Mouse (Mus musculus): ENCODE measurements around the gene B4galnt3. TPM values are rescaled to one million over a fixed set of nuclear protein-coding genes. Genes with fewer than 3 reads are reported as not detected.
A peak's percentile ranks its signal among the peaks of the same experiment; 100 is the strongest.

Gene B4galnt3
- polyA plus RNA-seq, 1 experiment from 2014 or later, result 0.47 TPM

GRCm38 (mm10) chr6:120190912-120191311, 103.4 kb downstream of the B4galnt3 start:
- ATAC-seq (replicated peaks; ENCODE audit: low FRiP score, low TSS enrichment, low read depth), result no peak
- Histone ChIP-seq H3K9me3 (ENCODE audit: control insufficient read depth, low read length) (no peaks in the 10 kb centered on the region), H3K4me1 (replicated peaks; ENCODE audit: control insufficient read depth, insufficient read depth, low read length) (peaks cover 16% of the 10 kb centered on the region; the same call in 1 of the 2 replicates), H3K4me3 (ENCODE audit: low read depth, low read length) (no peak overlapping the region), H3K27me3 (replicated peaks; ENCODE audit: control insufficient read depth, insufficient read depth, low read length) (no peaks in the 10 kb centered on the region), H3K9ac (ENCODE audit: low read length) (no peak overlapping the region), H3K27ac (ENCODE audit: low read depth) (no peak overlapping the region), H3K4me2 (ENCODE audit: low read length) (no peak overlapping the region), H3K36me3 (ENCODE audit: control insufficient read depth, insufficient read depth, low read length) (no peaks in the 10 kb centered on the region)
- 28% methylated on average over 4 of the region's 4 CpGs for WGBS
- DNase-seq (ENCODE audit: low spot score), result no peak

GRCm38 (mm10) chr6:120190365-120190764, 104.0 kb downstream of the B4galnt3 start:
- H3K27me3 ChIP-seq (replicated peaks; ENCODE audit: control insufficient read depth, insufficient read depth, low read length), result no peaks in the 10 kb centered on the region
- 93% methylated on average over 4 of the region's 4 CpGs for WGBS
- no peak for DNase-seq (ENCODE audit: low spot score)
- peaks cover 16% of the 10 kb centered on the region; the same call in 1 of the 2 replicates for H3K4me1 ChIP-seq (replicated peaks; ENCODE audit: control insufficient read depth, insufficient read depth, low read length)
- no peaks in the 10 kb centered on the region for H3K36me3 ChIP-seq (ENCODE audit: control insufficient read depth, insufficient read depth, low read length)
- no peak overlapping the region for H3K4me2 ChIP-seq (ENCODE audit: low read length)
- no peak for ATAC-seq (replicated peaks; ENCODE audit: low FRiP score, low TSS enrichment, low read depth)
- H3K4me3 ChIP-seq (ENCODE audit: low read depth, low read length), result no peak overlapping the region
- no peaks in the 10 kb centered on the region for H3K9me3 ChIP-seq (ENCODE audit: control insufficient read depth, low read length)
- no peak overlapping the region for H3K9ac ChIP-seq (ENCODE audit: low read length)
- no peak overlapping the region for H3K27ac ChIP-seq (ENCODE audit: low read depth)

DNA sequence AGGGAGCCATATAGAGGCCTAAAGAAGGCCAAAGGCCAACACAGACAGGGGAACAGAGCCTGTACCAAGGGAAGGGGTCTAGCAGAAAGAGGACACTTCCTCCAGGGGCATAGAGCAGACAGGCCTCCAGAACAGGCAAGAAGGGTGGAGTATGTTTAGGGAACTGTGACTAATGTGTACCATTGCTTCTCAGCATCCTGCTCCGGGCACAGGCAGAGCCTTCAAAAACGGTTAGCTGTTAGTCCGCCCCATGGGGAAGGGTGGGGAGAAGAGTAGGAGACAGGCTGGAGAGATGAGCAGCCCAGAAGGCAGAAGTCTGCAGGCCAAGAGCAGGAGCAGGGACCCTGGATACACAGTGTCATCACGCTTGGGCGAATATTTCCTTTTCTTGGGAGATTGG, 105.1 kb downstream of the B4galnt3 start:
- Histone ChIP-seq H3K4me3 (ENCODE audit: low read depth, low read length) (no peak overlapping the region), H3K9me3 (ENCODE audit: control insufficient read depth, low read length) (no peaks in the 10 kb centered on the region), H3K27ac (ENCODE audit: low read depth) (no peak overlapping the region), H3K4me1 (replicated peaks; ENCODE audit: control insufficient read depth, insufficient read depth, low read length) (peaks cover 16% of the 10 kb centered on the region; the same call in 1 of the 2 replicates), H3K4me2 (ENCODE audit: low read length) (no peak overlapping the region), H3K36me3 (ENCODE audit: control insufficient read depth, insufficient read depth, low read length) (no peaks in the 10 kb centered on the region), H3K9ac (ENCODE audit: low read length) (no peak overlapping the region), H3K27me3 (replicated peaks; ENCODE audit: control insufficient read depth, insufficient read depth, low read length) (no peaks in the 10 kb centered on the region)
- WGBS, result 88% methylated on average over 5 of the region's 5 CpGs
- ATAC-seq (replicated peaks; ENCODE audit: low FRiP score, low TSS enrichment, low read depth) (no peak), DNase-seq (ENCODE audit: low spot score) (no peak)

DNA sequence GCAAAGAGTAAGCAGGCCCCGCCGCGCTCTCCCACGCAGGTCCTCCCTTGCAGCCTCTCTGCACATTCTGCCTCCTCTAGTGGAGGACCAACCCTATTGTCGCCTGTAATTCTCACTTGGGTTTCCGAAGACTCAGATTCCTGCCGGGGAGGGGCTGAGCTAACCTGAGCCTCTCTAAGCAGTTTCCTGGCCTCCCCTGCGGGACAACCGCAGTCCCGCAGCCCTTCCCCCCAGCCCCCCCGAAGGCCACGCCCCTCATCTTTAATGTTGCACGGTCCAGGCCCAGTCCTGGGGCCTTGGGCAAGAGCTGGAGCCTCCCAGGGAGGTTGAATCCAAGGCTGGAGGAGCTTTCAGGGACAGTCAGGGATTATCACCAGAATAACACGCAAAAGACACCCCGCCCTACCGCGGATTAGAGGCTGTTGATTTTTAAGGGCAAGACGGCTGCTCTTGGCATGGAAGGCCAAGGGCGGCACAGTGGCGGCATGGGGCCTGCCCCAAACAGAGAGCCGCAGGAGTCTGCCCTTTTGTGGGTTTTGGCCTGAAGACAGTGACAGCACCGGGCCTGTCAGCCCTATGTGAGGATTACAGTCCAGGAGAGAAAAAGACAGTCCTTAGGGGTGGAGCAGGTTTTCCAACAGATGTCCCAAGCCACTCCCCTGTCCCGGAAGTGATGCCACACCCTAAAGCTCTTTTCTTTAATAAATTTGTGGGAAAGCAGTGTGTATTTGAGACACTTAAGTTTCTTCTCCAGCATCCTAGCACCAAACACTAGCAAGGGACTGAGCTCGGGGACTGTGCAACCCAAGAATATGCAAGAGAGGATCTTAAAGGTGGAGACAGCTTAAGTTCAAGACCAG, 105.8 kb downstream of the B4galnt3 start:
- Histone ChIP-seq H3K9me3 (ENCODE audit: control insufficient read depth, low read length) (no peaks in the 10 kb centered on the region), H3K36me3 (ENCODE audit: control insufficient read depth, insufficient read depth, low read length) (no peaks in the 10 kb centered on the region), H3K4me1 (replicated peaks; ENCODE audit: control insufficient read depth, insufficient read depth, low read length) (peaks cover 16% of the 10 kb centered on the region; the same call in 1 of the 2 replicates), H3K4me2 (ENCODE audit: low read length) (peak overlapping the region; percentile 34), H3K9ac (ENCODE audit: low read length) (no peak overlapping the region), H3K27me3 (replicated peaks; ENCODE audit: control insufficient read depth, insufficient read depth, low read length) (no peaks in the 10 kb centered on the region), H3K4me3 (ENCODE audit: low read depth, low read length) (no peak overlapping the region), H3K27ac (ENCODE audit: low read depth) (no peak overlapping the region)
- DNase-seq (ENCODE audit: low spot score) (no peak), ATAC-seq (replicated peaks; ENCODE audit: low FRiP score, low TSS enrichment, low read depth) (no peak)
- 31% methylated on average over 24 of the region's 24 CpGs for WGBS

GRCm38 (mm10) chr6:120187587-120188176, 106.7 kb downstream of the B4galnt3 start:
- no peak for DNase-seq (ENCODE audit: low spot score)
- no peaks in the 10 kb centered on the region for H3K9me3 ChIP-seq (ENCODE audit: control insufficient read depth, low read length)
- no peaks in the 10 kb centered on the region for H3K36me3 ChIP-seq (ENCODE audit: control insufficient read depth, insufficient read depth, low read length)
- H3K27me3 ChIP-seq (replicated peaks; ENCODE audit: control insufficient read depth, insufficient read depth, low read length), result no peaks in the 10 kb centered on the region
- 20% methylated on average over 18 of the region's 18 CpGs for WGBS
- ATAC-seq (replicated peaks; ENCODE audit: low FRiP score, low TSS enrichment, low read depth), result no peak
- peaks cover 16% of the 10 kb centered on the region; the same call in 1 of the 2 replicates for H3K4me1 ChIP-seq (replicated peaks; ENCODE audit: control insufficient read depth, insufficient read depth, low read length)
- H3K4me3 ChIP-seq (ENCODE audit: low read depth, low read length), result no peak overlapping the region
- peak overlapping the region; percentile 34 for H3K4me2 ChIP-seq (ENCODE audit: low read length)
- no peak overlapping the region for H3K27ac ChIP-seq (ENCODE audit: low read depth)
- H3K9ac ChIP-seq (ENCODE audit: low read length), result no peak overlapping the region

GRCm38 (mm10) chr6:120186594-120186993, 107.8 kb downstream of the B4galnt3 start:
- ATAC-seq (replicated peaks; ENCODE audit: low FRiP score, low TSS enrichment, low read depth) (no peak), DNase-seq (ENCODE audit: low spot score) (no peak)
- no peaks in the 10 kb centered on the region for H3K9me3 ChIP-seq (ENCODE audit: control insufficient read depth, low read length)
- no peak overlapping the region for H3K9ac ChIP-seq (ENCODE audit: low read length)
- H3K4me1 ChIP-seq (replicated peaks; ENCODE audit: control insufficient read depth, insufficient read depth, low read length), result peaks cover 16% of the 10 kb centered on the region; the same call in 1 of the 2 replicates
- H3K4me3 ChIP-seq (ENCODE audit: low read depth, low read length), result no peak overlapping the region
- 39% methylated on average over 3 of the region's 3 CpGs for WGBS
- H3K36me3 ChIP-seq (ENCODE audit: control insufficient read depth, insufficient read depth, low read length), result no peaks in the 10 kb centered on the region
- H3K27ac ChIP-seq (ENCODE audit: low read depth), result no peak overlapping the region
- no peak overlapping the region for H3K4me2 ChIP-seq (ENCODE audit: low read length)
- no peaks in the 10 kb centered on the region for H3K27me3 ChIP-seq (replicated peaks; ENCODE audit: control insufficient read depth, insufficient read depth, low read length)

DNA sequence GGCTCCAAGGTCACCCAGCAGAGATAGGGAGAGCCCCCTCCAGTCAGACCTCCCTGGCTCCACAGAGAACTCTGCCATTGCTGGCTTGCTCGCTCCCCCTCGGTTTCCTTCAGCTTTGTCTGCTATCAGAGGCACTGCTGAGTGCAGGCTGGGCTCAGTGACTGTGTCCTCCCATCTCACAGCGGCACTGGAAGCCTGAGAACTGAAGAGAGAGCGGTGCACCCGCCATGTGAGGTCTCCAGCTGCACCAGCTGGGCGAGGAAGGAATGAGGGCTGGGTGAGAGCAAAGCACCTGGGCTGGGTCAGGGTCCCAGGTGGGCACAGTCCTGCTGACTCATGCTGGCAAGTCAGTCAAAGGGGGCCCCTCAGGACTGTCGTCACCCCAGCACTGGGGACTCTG, 108.6 kb downstream of the B4galnt3 start:
- 65% methylated on average over 7 of the region's 7 CpGs for WGBS
- ATAC-seq (replicated peaks; ENCODE audit: low FRiP score, low TSS enrichment, low read depth), result no peak
- H3K4me2 ChIP-seq (ENCODE audit: low read length), result no peak overlapping the region
- H3K4me1 ChIP-seq (replicated peaks; ENCODE audit: control insufficient read depth, insufficient read depth, low read length), result peaks cover 16% of the 10 kb centered on the region; the same call in 1 of the 2 replicates
- no peak for DNase-seq (ENCODE audit: low spot score)
- H3K27ac ChIP-seq (ENCODE audit: low read depth), result no peak overlapping the region
- H3K27me3 ChIP-seq (replicated peaks; ENCODE audit: control insufficient read depth, insufficient read depth, low read length), result no peaks in the 10 kb centered on the region
- H3K4me3 ChIP-seq (ENCODE audit: low read depth, low read length), result no peak overlapping the region
- H3K9ac ChIP-seq (ENCODE audit: low read length), result no peak overlapping the region
- no peaks in the 10 kb centered on the region for H3K36me3 ChIP-seq (ENCODE audit: control insufficient read depth, insufficient read depth, low read length)
- H3K9me3 ChIP-seq (ENCODE audit: control insufficient read depth, low read length), result no peaks in the 10 kb centered on the region

DNA sequence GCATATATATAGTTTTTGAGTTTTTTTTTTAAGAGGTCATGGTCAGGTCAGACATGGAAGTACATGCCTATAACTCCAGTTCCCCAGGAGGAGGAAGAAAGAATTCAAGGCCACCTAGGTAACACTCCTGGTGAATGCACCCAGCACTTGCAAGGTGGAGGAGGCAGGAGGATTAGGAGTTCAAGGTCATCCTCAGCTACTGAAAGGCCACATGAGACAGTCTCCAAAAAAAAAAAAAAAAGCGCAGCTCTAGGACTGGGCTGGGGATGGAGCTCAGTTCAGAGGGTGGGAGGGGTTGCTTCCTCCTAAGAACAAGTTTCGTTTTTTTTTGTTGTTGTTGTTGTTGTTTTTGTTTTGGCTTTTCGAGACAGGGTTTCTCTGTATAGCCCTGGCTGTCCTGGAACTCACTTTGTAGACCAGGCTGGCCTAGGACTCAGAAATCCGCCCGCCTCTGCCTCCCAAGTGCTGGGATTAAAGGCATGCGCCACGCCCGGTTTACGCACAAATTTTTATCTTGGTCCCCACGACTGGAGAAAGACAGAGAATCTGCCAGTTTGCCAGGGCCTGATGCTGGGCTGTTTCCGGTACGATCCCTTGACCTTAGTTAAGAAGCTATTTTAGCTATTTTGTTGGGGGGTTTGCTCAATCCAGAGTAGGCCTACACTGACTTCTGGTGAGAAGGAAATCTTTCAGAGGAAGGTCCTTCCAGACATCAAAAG, 109.2 kb downstream of the B4galnt3 start:
- Histone ChIP-seq H3K27me3 (replicated peaks; ENCODE audit: control insufficient read depth, insufficient read depth, low read length) (no peaks in the 10 kb centered on the region), H3K4me2 (ENCODE audit: low read length) (no peak overlapping the region), H3K9me3 (ENCODE audit: control insufficient read depth, low read length) (no peaks in the 10 kb centered on the region), H3K4me1 (replicated peaks; ENCODE audit: control insufficient read depth, insufficient read depth, low read length) (peaks cover 16% of the 10 kb centered on the region; the same call in 1 of the 2 replicates), H3K9ac (ENCODE audit: low read length) (no peak overlapping the region), H3K27ac (ENCODE audit: low read depth) (no peak overlapping the region), H3K4me3 (ENCODE audit: low read depth, low read length) (no peak overlapping the region), H3K36me3 (ENCODE audit: control insufficient read depth, insufficient read depth, low read length) (no peaks in the 10 kb centered on the region)
- 84% methylated on average over 12 of the region's 12 CpGs for WGBS
- ATAC-seq (replicated peaks; ENCODE audit: low FRiP score, low TSS enrichment, low read depth), result no peak
- no peak for DNase-seq (ENCODE audit: low spot score)

Data from intestine, embryonic 14.5 days (tissue).